Mouse (Mus musculus) stomach, embryonic 14.5 days (tissue): ENCODE results near the gene Lin7b. TPM values are rescaled to one million over a fixed set of nuclear protein-coding genes. Genes with fewer than 3 reads are reported as not detected.

Source experiments
- ATAC-seq: fragments of 200-750 bp; cut with Nextera tagmentation; 2 replicates; pipeline ENCODE4 v1.8.0; 2017; ENCODE audit warnings: low read depth, moderate TSS enrichment; ENCODE audit not compliant: insufficient number of reproducible peaks, insufficient read depth, low FRiP score
- H3K27ac ChIP-seq: fragments of 300-500 bp; sonication (generic); 2 replicates; pipeline ENCODE4 v1.5.1; 2014; ENCODE audit warnings: mild to moderate bottlenecking, low read length, moderate library complexity, mixed read lengths
- H3K27me3 ChIP-seq: fragments of 300-500 bp; sonication (generic); 2 replicates; pipeline ENCODE4 v1.6.1; 2014; ENCODE audit warnings: low read length, control low read depth, mixed read lengths; ENCODE audit not compliant: control insufficient read depth, insufficient read depth
- H3K36me3 ChIP-seq: fragments of 300-500 bp; sonication (generic); 2 replicates; pipeline ENCODE4 v1.6.1; 2014; ENCODE audit warnings: mild to moderate bottlenecking, control low read depth, low read length, moderate library complexity, mixed read lengths; ENCODE audit not compliant: control insufficient read depth, insufficient read depth
- H3K4me1 ChIP-seq: fragments of 300-500 bp; sonication (generic); 2 replicates; pipeline ENCODE4 v1.6.1; 2014; ENCODE audit warnings: low read length, control low read depth, mixed read lengths; ENCODE audit not compliant: control insufficient read depth, insufficient read depth
- H3K4me2 ChIP-seq: fragments of 300-500 bp; sonication (generic); replicated peaks from 2 replicates; pipeline ENCODE4 v1.6.1; 2014; ENCODE audit warnings: low read depth, low read length, control low read depth
- H3K4me3 ChIP-seq: fragments of 300-500 bp; sonication (generic); 2 replicates; pipeline ENCODE4 v1.5.1; 2014; ENCODE audit warnings: low read depth, low read length, control low read depth
- H3K9ac ChIP-seq: fragments of 300-500 bp; sonication (generic); replicated peaks from 2 replicates; pipeline ENCODE4 v1.6.1; 2014; ENCODE audit warnings: low read depth, mild to moderate bottlenecking, control low read depth, low read length, moderate library complexity, mixed read lengths
- H3K9me3 ChIP-seq: fragments of 300-500 bp; sonication (generic); 2 replicates; pipeline ENCODE4 v1.6.1; 2016; ENCODE audit warnings: low read depth, low read length, control low read depth; ENCODE audit not compliant: control insufficient read depth
- WGBS: fragments of 180-500 bp; shearing (Covaris S2); extraction: QIAGEN DNeasy Blood & Tissue Kit; methylation state at CpG from one replicate; pipeline ENCODE4 v1.1.7; 2014; 5-methylcytosine and 5-hydroxymethylcytosine counted together
- polyA plus RNA-seq: library from polyadenylated mRNA; unstranded; fragments of >200 nt; fragmentation: Nextera tagmentation; extraction: Ambion mirVana; gene quantifications from 2 replicates; pipeline ENCODE4 v1.2.1, GENCODE M21; 2014

The Lin7b gene
- polyA plus RNA-seq, 1 experiment from 2014 or later: 4.2 TPM

DNA sequence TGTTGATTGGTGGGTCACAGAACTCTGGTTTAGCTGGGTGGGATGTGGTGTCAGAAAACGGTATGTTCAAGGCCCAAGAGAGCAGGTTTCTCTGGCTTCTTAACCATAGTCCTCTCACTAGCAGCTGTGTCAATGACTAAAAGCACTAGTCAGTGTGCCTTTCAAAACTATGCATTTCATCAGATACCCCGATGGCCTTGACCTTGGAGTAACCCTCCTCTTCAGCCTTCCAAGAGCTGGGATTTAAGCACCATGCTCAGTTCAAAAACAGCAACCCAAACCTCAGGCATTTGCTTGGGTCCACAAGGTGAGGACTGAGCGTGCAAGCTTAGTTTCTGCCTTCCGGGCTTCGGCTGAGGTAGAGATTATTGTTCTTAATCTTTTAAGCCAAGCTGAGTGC is 2.0 kb upstream of the Lin7b start:
- Histone ChIP-seq H3K27me3 (peaks cover 13% of the 10 kb centered on the region; the same call in 1 of the 2 replicates), H3K9ac (no peak overlapping the region), H3K4me3 (no peak overlapping the region), H3K36me3 (peaks cover 29% of the 10 kb centered on the region), H3K4me1 (peaks cover 5% of the 10 kb centered on the region; the same call in 1 of the 2 replicates), H3K4me2 (no peak overlapping the region), H3K27ac (no peak overlapping the region), H3K9me3 (no peaks in the 10 kb centered on the region)
- no peak for ATAC-seq
- WGBS: 75% methylated on average over 5 of the region's 5 CpGs

GRCm38 (mm10) chr7:45369836-45370474 is 428 bp downstream of the Lin7b start:
- Histone ChIP-seq H3K4me2 (peak overlapping the region; percentile 97), H3K27ac (no peak overlapping the region), H3K9me3 (no peaks in the 10 kb centered on the region), H3K4me3 (peak overlapping the region; percentile 44), H3K9ac (peak overlapping the region; percentile 28; the same call in 1 of the 2 replicates), H3K4me1 (peaks cover 12% of the 10 kb centered on the region; the same call in 1 of the 2 replicates), H3K27me3 (peaks cover 22% of the 10 kb centered on the region), H3K36me3 (peaks cover 8% of the 10 kb centered on the region)
- ATAC-seq: no peak; the same call in 1 of the 2 replicates
- WGBS: 7% methylated on average over 52 of the region's 52 CpGs

- Histone ChIP-seq H3K4me2 (peak overlapping the region; percentile 97; the same call in 1 of the 2 replicates), H3K9ac (no peak overlapping the region), H3K9me3 (no peaks in the 10 kb centered on the region), H3K4me3 (peak overlapping the region; percentile 44; the same call in 1 of the 2 replicates), H3K36me3 (peaks cover 3% of the 10 kb centered on the region; the same call in 1 of the 2 replicates), H3K27ac (no peak overlapping the region), H3K27me3 (peaks cover 22% of the 10 kb centered on the region), H3K4me1 (peaks cover 12% of the 10 kb centered on the region; the same call in 1 of the 2 replicates)
- WGBS: 78% methylated on average over 16 of the region's 16 CpGs
- ATAC-seq: no peak
Observed at GRCm38 (mm10) chr7:45369022-45369745, 1.2 kb downstream of the Lin7b start.

DNA sequence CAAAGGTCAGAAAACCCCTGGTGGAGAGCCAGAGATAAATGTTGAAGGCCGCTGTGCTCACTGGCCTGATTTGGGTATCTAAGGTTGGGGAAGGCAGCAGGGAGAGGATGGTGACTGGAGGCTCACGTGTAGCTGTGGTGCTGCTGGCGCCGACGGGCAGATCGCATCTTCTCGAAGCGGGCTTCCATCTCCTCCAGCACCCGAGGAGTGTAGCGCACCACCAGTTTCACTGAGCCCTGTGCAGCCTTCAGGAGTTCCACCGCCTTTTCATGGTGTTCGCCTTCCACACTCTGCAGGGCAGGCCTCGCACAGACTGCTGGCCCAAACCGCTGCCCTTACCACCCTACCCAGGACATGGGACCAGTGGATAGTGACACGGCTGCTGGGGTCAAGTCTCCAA is 2.2 kb downstream of the Lin7b start:
- Histone ChIP-seq H3K9me3 (no peaks in the 10 kb centered on the region), H3K4me3 (no peak overlapping the region), H3K4me2 (peak overlapping the region; percentile 87), H3K27me3 (peaks cover 22% of the 10 kb centered on the region), H3K4me1 (peaks cover 12% of the 10 kb centered on the region; the same call in 1 of the 2 replicates), H3K36me3 (peaks cover 3% of the 10 kb centered on the region; the same call in 1 of the 2 replicates), H3K9ac (no peak overlapping the region), H3K27ac (no peak overlapping the region)
- ATAC-seq: no peak
- WGBS: 78% methylated on average over 15 of the region's 15 CpGs

GRCm38 (mm10) chr7:45367020-45367880 is 3.1 kb downstream of the Lin7b start:
- H3K27me3 ChIP-seq: peaks cover 28% of the 10 kb centered on the region

DNA sequence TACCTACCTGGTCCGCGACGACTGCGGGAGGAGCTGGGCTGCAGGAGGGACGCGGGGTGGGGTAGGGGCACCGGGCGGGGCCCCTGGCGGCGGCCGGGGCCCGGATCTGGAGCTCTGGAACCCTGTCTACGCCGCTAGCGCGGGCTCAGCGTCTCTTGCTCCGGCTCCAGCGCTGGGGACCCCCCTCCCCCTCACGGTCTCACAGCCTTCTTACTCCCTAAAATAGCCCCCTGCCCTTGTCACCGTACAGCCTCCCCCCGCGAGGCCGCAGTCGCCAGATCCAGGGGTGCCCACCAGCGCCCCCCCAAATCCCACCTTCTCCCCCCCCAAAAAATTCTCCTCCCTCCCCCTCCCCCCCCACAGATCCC is 3.7 kb downstream of the Lin7b start, which contains the start of gene Ppfia3:
TSS of gene Ppfia3 (minus strand) at position 368 of the 368 bp plus-strand sequence.
- Histone ChIP-seq H3K27ac (0 out of 2 replicates have a peak within 1 kb of the TSS, but pooled peaks have one; percentile 8), H3K36me3 (no peaks in the 10 kb centered on the region), H3K27me3 (peaks cover 33% of the 10 kb centered on the region), H3K4me1 (peaks cover 19% of the 10 kb centered on the region), H3K4me3 (peak within 1 kb of the TSS; percentile 46), H3K9me3 (no peaks in the 10 kb centered on the region), H3K4me2 (peak within 1 kb of the TSS; percentile 87), H3K9ac (peak within 1 kb of the TSS; percentile 33)
- no peak for ATAC-seq
- 2% methylated on average over 26 of the region's 26 CpGs for WGBS

More at GRCm38 (mm10) chr7:45367020-45367880, 3.1 kb downstream of the Lin7b start:
- Histone ChIP-seq H3K36me3 (no peaks in the 10 kb centered on the region), H3K9me3 (no peaks in the 10 kb centered on the region), H3K4me1 (peaks cover 13% of the 10 kb centered on the region; the same call in 1 of the 2 replicates), H3K27ac (0 out of 2 replicates have a peak overlapping the region, but pooled peaks have one; percentile 8), H3K9ac (peak overlapping the region; percentile 33; the same call in 1 of the 2 replicates), H3K4me2 (peak overlapping the region; percentile 87), H3K4me3 (peak overlapping the region; percentile 46)
- under 1% methylated on average over 70 of the region's 70 CpGs for WGBS
- ATAC-seq: peak; percentile 75

- peaks cover 19% of the 10 kb centered on the region for H3K4me1 ChIP-seq
- H3K9me3 ChIP-seq: no peaks in the 10 kb centered on the region
- H3K9ac ChIP-seq: peak overlapping the region; percentile 11; the same call in 1 of the 2 replicates
- no peak for ATAC-seq
- H3K4me3 ChIP-seq: peak overlapping the region; percentile 46
- H3K27me3 ChIP-seq: peaks cover 39% of the 10 kb centered on the region
- WGBS: 3% methylated on average over 35 of the region's 35 CpGs
- H3K27ac ChIP-seq: no peak overlapping the region
- H3K4me2 ChIP-seq: peak overlapping the region; percentile 87
- H3K36me3 ChIP-seq: no peaks in the 10 kb centered on the region
Observed at GRCm38 (mm10) chr7:45365742-45366651, 4.4 kb downstream of the Lin7b start.
